Mouse (Mus musculus) neural tube, embryonic 11.5 days (tissue): ENCODE measurements at regions not wholly inside any gene's neighbourhood (a gene's known extent, or its start where the extent isn't known, plus 50 kb on each side); places are given as distances from the start of the nearest gene placed in this dataset.
"Not testable (repeated sequence)": the region's sequence is repeated elsewhere in the genome, so short reads cannot be mapped to it uniquely, and the experiment has no call there.

ENCODE experiments used
- ATAC-seq: fragments of 200-750 bp; cut with Nextera tagmentation; 2 replicates; pipeline ENCODE4 v1.8.0; 2017; ENCODE audit warnings: moderate number of reproducible peaks, mild to moderate bottlenecking, moderate TSS enrichment, moderate library complexity; ENCODE audit not compliant: insufficient read depth, low FRiP score, low TSS enrichment
- DNase-seq: peaks from one replicate; pipeline ENCODE4 v3.0.0-alpha.2; 2015; ENCODE audit warnings: low spot score
- H3K27ac ChIP-seq: fragments of 300-500 bp; sonication (generic); 2 replicates; pipeline ENCODE4 v1.5.1; 2014; ENCODE audit warnings: low read depth, mild to moderate bottlenecking, low read length
- H3K27me3 ChIP-seq: fragments of 300-500 bp; sonication (generic); 2 replicates; pipeline ENCODE4 v1.6.1; 2014; ENCODE audit warnings: mild to moderate bottlenecking, low read length, mixed read lengths; ENCODE audit not compliant: control insufficient read depth, insufficient read depth
- H3K36me3 ChIP-seq: fragments of 300-500 bp; sonication (generic); 2 replicates; pipeline ENCODE4 v1.6.1; 2014; ENCODE audit warnings: mild to moderate bottlenecking, low read length, moderate library complexity, mixed read lengths; ENCODE audit not compliant: control insufficient read depth, insufficient read depth
- H3K4me1 ChIP-seq: fragments of 300-500 bp; sonication (generic); 2 replicates; pipeline ENCODE4 v1.6.1; 2014; ENCODE audit warnings: low read length, mixed read lengths; ENCODE audit not compliant: control insufficient read depth, insufficient read depth
- H3K4me2 ChIP-seq: fragments of 300-500 bp; sonication (generic); 2 replicates; pipeline ENCODE4 v1.6.1; 2014; ENCODE audit warnings: low read depth, mild to moderate bottlenecking, moderate library complexity
- H3K4me3 ChIP-seq: fragments of 300-500 bp; sonication (generic); 2 replicates; pipeline ENCODE4 v1.5.1; 2014; ENCODE audit warnings: low read depth, low read length
- H3K9ac ChIP-seq: fragments of 300-500 bp; sonication (generic); 2 replicates; pipeline ENCODE4 v1.6.1; 2014; ENCODE audit warnings: mild to moderate bottlenecking, low read length
- H3K9me3 ChIP-seq: fragments of 300-500 bp; sonication (generic); 2 replicates; pipeline ENCODE4 v1.6.1; 2016; ENCODE audit warnings: low read length; ENCODE audit not compliant: control insufficient read depth
- WGBS: fragments of 180-500 bp; shearing (Covaris S2); extraction: QIAGEN DNeasy Blood & Tissue Kit; methylation state at CpG from one replicate; pipeline ENCODE4 v1.1.7; 2014; 5-methylcytosine and 5-hydroxymethylcytosine counted together

DNA sequence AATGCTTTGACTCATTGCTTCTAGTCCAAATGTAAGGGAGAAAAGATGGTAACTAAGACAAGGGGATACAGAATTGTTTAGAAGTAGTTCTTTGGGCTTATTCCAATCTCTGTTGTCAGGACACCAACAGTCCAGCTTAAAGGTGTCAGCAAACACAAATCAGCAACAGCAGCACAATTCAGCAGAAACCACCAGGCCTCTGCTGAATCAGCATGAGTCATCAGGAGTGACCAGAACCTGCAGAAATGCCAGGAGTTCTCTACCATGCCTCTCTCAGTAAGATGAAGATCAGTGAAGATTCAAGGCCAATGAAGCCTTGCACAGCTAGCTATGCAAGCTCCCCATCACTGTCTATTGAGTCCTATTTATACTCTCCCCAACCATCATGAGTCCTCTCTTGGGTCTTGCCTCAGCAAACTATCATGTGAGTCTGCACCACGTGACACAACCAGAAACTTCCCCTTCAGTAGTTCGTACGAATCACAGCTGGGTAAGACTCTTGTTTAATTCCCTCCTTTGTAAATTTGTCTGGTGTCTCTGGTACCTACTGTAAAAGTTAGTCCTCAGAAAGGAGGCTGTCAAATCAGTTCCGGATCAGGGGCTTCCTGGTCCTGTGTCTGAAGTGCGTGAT is 110.7 kb upstream of the Ptgfr start:
- ATAC-seq, result no peak

GRCm38 (mm10) chr3:151945916-151946315 is 108.5 kb upstream of the Ptgfr start:
- WGBS, result 79% methylated on average over 3 of the region's 3 CpGs
- Histone ChIP-seq H3K4me3 (no peak overlapping the region), H3K27ac (no peak overlapping the region), H3K4me1 (no peaks in the 10 kb centered on the region), H3K9me3 (no peaks in the 10 kb centered on the region), H3K9ac (no peak overlapping the region), H3K27me3 (no peaks in the 10 kb centered on the region), H3K4me2 (no peak overlapping the region), H3K36me3 (no peaks in the 10 kb centered on the region)
- ATAC-seq (no peak), DNase-seq (no peak)

More for the DNA sequence above, 110.7 kb upstream of the Ptgfr start:
- no peak for DNase-seq
- H3K4me1 ChIP-seq, result no peaks in the 10 kb centered on the region
- no peaks in the 10 kb centered on the region for H3K9me3 ChIP-seq
- no peak overlapping the region for H3K9ac ChIP-seq
- H3K4me3 ChIP-seq, result no peak overlapping the region
- 92% methylated on average over 5 of the region's 5 CpGs for WGBS
- no peak overlapping the region for H3K27ac ChIP-seq
- no peak overlapping the region for H3K4me2 ChIP-seq
- no peaks in the 10 kb centered on the region for H3K36me3 ChIP-seq
- H3K27me3 ChIP-seq, result no peaks in the 10 kb centered on the region

GRCm38 (mm10) chr3:151943542-151943941 is 106.1 kb upstream of the Ptgfr start:
- DNase-seq, result no peak
- Histone ChIP-seq H3K27me3 (no peaks in the 10 kb centered on the region), H3K9ac (no peak overlapping the region), H3K4me3 (no peak overlapping the region), H3K4me2 (no peak overlapping the region), H3K9me3 (no peaks in the 10 kb centered on the region), H3K27ac (no peak overlapping the region), H3K36me3 (no peaks in the 10 kb centered on the region), H3K4me1 (no peaks in the 10 kb centered on the region)
- 70% methylated on average over 3 of the region's 3 CpGs for WGBS
- ATAC-seq, result no peak

DNA sequence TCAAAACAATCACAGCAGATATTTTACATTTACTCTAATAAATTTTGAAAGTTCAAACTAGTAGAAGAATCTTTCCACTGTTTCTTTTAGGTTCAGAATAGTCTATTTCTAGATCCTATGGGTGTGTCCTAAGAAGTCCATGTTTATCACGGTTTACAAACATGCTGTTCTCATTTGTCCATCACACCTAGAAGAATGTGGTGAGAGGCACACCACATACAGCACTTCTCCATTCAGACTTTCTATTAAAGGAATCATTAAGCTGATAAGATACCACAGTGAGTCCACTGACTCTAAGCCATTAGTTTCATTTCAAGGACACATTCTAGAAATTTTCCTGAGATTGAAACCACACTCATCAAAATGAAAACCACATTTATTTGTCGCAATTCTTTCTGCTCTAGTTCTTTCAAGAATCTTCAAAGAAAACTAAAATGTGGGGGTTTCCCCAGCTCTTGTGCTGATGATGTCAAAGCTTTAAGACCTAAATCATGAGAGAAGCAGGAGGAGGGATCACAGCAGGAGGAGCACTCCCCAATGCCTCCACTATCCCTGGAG is 101.1 kb upstream of the Ptgfr start:
- no peaks in the 10 kb centered on the region for H3K36me3 ChIP-seq
- H3K4me2 ChIP-seq, result no peak overlapping the region
- no peak overlapping the region for H3K27ac ChIP-seq
- no peaks in the 10 kb centered on the region for H3K9me3 ChIP-seq
- DNase-seq (no peak), ATAC-seq (no peak)
- no peaks in the 10 kb centered on the region for H3K4me1 ChIP-seq
- WGBS, result 81% methylated on average over 2 of the region's 2 CpGs
- no peaks in the 10 kb centered on the region for H3K27me3 ChIP-seq
- H3K9ac ChIP-seq, result no peak overlapping the region
- no peak overlapping the region for H3K4me3 ChIP-seq

DNA sequence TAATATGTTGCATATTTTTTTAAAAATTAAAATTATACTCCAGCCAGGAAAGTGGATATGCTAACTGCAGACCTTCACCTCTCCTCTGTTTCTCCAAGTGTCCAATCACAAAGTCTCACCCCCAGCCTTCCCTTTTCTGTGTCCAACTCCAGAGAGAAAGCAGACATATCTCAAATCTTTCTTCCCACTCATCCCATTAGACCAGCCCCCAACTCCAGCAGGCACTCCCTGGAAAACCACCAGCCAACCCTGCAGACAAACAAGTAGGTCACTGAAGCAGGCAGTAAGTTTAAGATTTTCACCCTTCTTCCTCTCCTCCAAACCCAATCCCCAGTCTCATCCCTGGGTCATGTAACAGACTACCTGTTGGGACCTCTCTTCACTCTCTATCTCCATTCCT is 94.2 kb upstream of the Ptgfr start:
- no peak for DNase-seq
- Histone ChIP-seq H3K27ac (no peak overlapping the region), H3K9me3 (no peaks in the 10 kb centered on the region), H3K27me3 (no peaks in the 10 kb centered on the region), H3K4me2 (no peak overlapping the region), H3K9ac (no peak overlapping the region), H3K4me1 (no peaks in the 10 kb centered on the region), H3K36me3 (no peaks in the 10 kb centered on the region), H3K4me3 (no peak overlapping the region)
- ATAC-seq, result no peak

DNA sequence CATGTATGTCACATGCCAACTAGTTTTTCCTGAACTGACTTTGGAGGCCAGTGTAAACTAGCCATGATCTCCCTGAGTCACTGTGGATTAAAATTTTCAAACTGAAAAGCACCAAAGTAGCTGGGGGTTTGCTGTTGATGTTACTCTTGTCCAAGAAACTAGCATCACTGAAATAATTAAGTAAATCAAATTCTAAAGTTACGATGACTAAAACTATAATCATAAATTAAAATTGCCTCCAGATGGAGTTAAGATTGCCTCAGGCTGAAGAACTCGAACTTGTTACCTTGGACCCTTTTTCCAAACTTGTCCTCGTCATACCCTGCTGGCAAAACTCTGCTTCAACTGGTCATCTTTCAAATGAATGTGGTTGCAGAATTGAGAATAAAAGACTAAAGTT is 93.7 kb upstream of the Ptgfr start:
- H3K4me1 ChIP-seq, result no peaks in the 10 kb centered on the region
- no peaks in the 10 kb centered on the region for H3K36me3 ChIP-seq
- H3K4me2 ChIP-seq, result no peak overlapping the region
- H3K9ac ChIP-seq, result no peak overlapping the region
- H3K9me3 ChIP-seq, result no peaks in the 10 kb centered on the region
- H3K4me3 ChIP-seq, result no peak overlapping the region
- ATAC-seq (no peak), DNase-seq (no peak)
- H3K27ac ChIP-seq, result no peak overlapping the region
- 89% methylated on average over 3 of the region's 3 CpGs for WGBS
- no peaks in the 10 kb centered on the region for H3K27me3 ChIP-seq

DNA sequence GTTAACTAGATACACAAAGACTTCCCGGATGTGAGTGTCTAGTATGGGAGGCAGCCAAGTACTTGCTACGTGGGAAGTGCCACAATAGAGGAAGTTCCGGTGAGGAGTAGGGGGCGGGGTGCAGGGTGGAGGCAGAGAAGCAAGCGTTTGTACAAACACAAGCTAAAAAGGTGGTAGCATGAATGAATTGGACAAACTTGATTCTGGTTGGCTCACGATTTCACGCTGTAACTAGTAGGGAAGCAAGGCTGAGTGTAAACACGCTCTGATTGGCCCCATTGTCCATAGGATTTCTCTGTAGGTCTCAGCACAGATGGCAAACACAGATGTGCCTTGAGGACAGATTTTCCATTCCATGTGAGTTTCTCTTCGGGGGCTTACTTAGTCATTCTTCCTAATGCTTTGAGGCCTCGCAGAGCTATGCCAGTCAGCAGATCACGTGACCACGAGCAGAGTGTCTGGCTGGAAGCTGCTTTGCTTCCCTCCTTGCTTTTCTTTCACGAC is 76.6 kb upstream of the Ptgfr start:
- no peaks in the 10 kb centered on the region for H3K27me3 ChIP-seq
- H3K9ac ChIP-seq, result no peak overlapping the region
- no peaks in the 10 kb centered on the region for H3K36me3 ChIP-seq
- no peaks in the 10 kb centered on the region for H3K4me1 ChIP-seq
- H3K4me2 ChIP-seq, result no peak overlapping the region
- DNase-seq (peak; percentile 49), ATAC-seq (peak; percentile 64)
- no peaks in the 10 kb centered on the region for H3K9me3 ChIP-seq
- no peak overlapping the region for H3K4me3 ChIP-seq
- WGBS, result 57% methylated on average over 13 of the region's 13 CpGs
- H3K27ac ChIP-seq, result no peak overlapping the region

DNA sequence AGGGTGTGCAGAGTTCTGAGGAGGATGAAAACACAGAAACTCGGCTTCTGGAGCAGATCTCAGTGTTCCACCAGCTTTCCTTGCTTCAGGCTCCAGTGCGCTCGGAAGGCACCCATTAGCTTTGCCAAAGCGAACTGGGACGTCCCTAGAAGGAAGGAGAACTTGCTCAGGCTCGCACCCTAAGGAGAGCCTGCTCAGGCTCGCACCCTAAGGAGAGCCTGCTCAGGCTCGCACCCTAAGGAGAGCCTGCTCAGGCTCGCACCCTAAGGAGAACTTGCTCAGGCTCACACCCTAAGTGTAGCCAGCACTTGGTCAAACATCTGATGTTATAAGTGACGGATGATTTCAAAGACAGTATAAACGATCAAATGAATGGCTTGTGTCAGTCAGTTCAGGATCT is 74.9 kb upstream of the Ptgfr start:
- not testable (repeated sequence) for H3K27me3 ChIP-seq, DNase-seq, H3K9ac ChIP-seq, H3K4me3 ChIP-seq, H3K9me3 ChIP-seq, H3K36me3 ChIP-seq, H3K4me2 ChIP-seq, H3K27ac ChIP-seq, ATAC-seq, H3K4me1 ChIP-seq
- WGBS, result 87% methylated on average over 11 of the region's 11 CpGs

DNA sequence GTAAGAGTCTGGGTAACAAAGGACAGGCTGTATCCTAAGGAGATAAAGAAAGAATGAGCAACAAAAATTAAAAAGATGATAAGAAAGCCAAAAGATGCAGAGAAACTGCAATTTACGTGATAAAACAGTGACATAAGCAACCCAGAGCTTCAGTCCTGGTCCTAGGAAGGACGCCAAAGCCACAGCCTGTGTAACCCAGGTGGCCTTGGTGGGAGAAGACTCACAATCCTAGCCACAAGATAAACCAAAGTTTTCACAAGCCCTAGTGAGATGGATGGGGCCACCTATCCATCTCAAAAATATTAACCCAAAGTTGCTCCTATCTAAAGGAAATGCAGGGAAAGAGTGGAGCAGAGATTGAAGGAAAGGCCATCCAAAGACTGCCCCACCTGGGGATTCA is 73.4 kb upstream of the Ptgfr start:
- H3K9me3 ChIP-seq, result no peaks in the 10 kb centered on the region

More for the DNA sequence above, 73.4 kb upstream of the Ptgfr start:
- DNase-seq, result no peak
- Histone ChIP-seq H3K4me3 (no peak overlapping the region), H3K9ac (no peak overlapping the region), H3K27me3 (no peaks in the 10 kb centered on the region), H3K4me2 (no peak overlapping the region), H3K27ac (no peak overlapping the region), H3K4me1 (no peaks in the 10 kb centered on the region), H3K36me3 (no peaks in the 10 kb centered on the region)
- WGBS, result 97% methylated on average over 2 of the region's 2 CpGs
- no peak for ATAC-seq
